Mouse (Mus musculus) left cerebral cortex, adult 8-10 months (tissue): ENCODE data around the gene Med19. TPM values are rescaled to one million over a fixed set of nuclear protein-coding genes. Genes with fewer than 3 reads are reported as not detected.
"Not testable (repeated sequence)": the region's sequence is repeated elsewhere in the genome, so short reads cannot be mapped to it uniquely, and the experiment has no call there.

ENCODE experiments used
- DNase-seq, 2 experiments: peaks; one replicate each; pipeline ENCODE4 v3.0.0; 2022; ENCODE audit warnings: low spot score in 2 of 2
- total RNA-seq, 4 experiments: library from RNA; stranded (reverse); gene quantifications; 2 replicates each; pipeline ENCODE4 v1.2.4; 2022

Gene Med19
- total RNA-seq, 4 experiments from 2014 or later: 31.6 to 37.0 (median 32.9) TPM

DNA sequence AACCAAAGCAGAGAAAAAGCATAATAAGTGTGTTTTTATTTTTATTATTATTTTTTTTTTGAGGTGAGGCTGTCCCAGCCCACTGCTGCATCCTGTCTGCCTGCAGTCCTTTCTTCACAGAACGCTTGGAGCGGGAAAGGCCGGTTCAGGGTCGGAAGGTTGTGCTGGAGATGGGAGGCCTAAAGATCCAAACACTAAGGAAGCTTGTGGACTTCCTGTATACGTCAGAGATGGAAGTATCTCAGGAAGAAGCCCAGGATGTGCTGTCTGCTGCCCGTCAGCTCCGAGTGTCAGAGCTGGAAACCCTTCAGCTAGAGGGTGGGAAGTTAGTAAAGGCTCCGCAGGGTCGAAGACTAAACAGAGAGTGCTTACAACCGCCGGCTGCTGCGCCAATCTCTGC lies 12.1 kb upstream of the Med19 start:
- DNase-seq: no peak

DNA sequence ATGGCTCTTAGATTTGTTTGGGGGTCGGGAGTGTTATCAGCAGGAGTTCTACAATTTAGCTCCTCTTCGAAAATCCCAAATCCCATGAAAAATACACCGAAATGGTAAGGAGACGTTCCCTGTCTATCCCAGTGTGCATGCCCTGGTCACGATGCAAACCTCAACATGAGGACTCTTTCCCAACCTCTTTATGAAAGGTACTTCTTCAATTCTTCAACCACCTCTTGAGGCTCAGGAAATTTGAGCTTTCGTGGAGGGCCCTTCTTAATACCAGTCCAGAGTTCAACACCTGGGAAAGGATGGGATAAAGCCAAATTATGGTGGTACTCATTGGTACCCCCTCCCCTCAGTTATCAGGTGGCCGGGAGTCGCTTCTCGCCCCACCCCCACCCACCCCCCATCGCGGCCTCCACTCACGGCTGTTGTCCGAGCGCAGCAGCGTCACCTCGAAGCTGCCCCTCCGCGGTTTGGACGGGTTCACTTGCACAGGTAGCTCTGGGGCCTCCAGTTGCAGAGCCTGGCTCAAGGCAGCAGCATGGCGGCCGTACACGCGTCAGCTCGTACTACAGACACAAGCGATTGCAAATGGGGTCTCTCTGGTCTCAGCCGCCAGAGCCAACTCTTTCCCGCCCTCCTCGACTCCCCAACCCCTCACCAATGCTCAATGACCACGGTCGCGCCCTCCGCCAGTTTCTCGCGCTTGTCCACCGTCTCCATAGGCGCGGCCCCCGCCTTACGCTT lies 8.2 kb upstream of the Med19 start:
- DNase-seq: no peak

- peak; percentile 69 to 83 for DNase-seq
Observed at GRCm38 (mm10) chr2:84670569-84670933, 7.7 kb upstream of the Med19 start, which contains the start of gene Selenoh. Gene Selenoh, minus strand, starts transcription at chr2:84670770.

DNA sequence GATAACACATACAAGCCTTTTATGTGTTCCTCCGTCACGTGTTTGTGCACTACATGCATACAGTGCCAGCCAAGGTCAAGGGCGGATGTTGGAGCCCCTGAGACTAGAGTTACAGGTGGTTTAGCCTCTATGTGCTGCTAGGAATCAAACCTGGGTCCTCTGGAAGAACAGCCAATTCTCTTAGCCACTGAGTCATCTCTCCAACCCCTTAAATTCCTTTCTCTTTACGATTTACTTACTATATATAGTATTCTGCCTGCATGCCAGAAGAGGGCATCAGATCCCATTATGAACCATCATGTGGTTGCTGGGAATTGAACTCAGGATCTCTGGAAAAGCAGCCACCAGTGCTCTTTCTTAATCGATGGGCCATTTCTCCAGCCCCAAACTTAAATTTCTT lies 6.7 kb upstream of the Med19 start:
- not testable (repeated sequence) for DNase-seq

DNA sequence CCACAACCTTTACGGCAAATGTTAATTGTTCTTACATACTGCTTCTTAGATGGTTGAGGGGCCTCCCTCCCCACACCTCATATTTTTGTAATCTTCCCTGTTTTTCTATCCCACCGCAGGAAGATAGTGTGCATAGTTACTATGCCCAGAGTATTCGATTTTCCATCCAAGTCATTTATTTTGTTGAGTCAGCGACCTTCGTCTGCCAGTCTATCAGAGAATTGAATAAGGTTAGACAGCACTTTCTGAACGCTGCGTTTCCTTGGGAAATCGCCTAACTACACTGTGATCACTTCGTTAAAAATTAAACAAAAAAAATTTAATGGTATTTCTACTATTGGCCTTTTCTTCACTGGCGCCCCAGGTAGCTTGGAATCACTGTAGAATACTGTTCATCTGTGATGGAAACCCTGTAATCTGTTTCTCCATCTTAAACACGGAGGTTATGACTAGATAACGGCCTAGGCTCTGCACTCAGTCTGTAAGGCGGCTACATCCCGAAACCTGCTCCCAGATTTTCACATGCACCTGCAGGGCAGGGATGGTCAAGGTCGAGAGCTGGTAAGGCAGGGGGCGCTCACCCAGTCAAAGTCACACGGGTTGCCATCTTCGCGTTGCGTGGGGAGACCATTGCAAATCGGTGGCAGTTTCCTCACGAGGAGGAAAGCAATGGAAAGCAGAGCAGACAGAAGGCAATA lies 783 bp upstream of the Med19 start:
- no peak for DNase-seq

DNA sequence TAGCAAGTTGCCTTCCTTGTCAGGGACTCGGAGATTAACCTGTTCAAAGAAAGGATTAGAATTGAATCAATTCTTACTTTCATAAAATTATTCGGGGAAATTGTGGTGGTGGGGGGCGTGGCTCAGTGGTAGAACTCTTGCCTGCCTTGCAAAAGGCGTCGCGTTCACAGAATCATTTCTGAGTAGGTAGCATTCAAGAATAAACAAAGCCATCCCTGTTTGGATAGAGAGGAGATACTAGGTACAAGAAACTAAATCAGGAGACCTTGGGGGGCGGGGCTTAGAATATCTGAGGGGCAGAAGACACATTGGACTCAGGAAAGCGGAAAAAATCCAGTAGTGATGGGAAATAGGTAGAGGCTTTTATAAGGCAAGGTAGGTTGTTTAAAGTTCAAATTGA lies 814 bp downstream of the Med19 start, which contains the start of gene Tmx2:
Tmx2 (minus strand) TSS at position 125 of the 400 bp plus-strand sequence.
- no peak for DNase-seq

GRCm38 (mm10) chr2:84682605-84683183 lies 4.5 kb downstream of the Med19 start:
- DNase-seq: no peak

DNA sequence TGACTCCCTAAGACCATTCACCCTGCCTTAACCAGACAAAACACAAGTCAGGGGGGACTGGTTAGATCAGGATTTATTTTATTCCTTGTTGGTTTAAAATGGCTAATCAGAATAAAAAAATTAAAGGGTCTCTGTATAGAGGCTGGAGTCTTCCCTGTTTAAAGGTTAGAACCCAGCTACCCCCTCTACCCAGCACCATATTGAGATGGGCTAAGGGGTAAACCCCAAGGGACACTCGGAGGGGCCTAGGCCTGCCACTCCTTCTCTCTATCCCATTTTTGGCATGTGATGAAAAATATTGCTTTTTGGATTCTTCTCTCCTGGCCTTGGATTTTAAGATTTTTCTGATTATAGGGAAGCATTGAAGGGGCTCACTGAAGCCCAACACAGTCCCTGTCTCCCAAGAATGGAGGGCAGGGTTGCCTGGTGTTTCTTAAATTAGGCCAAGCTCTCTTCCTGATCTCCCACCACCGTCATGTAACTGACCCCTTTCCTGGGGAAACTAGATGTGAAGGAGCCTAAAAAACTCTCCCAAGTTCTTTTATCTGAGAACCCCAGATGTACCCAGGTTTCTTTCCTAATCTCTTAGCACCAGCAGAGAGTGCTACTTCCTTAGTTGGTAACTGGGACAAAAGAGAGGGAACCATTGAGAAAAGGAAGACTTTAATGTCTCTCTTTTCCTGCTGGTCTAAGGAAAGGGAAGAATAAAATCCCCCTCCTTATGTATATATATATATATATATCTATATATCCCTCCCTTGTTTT lies 10.1 kb downstream of the Med19 start:
- DNase-seq: no peak

DNA sequence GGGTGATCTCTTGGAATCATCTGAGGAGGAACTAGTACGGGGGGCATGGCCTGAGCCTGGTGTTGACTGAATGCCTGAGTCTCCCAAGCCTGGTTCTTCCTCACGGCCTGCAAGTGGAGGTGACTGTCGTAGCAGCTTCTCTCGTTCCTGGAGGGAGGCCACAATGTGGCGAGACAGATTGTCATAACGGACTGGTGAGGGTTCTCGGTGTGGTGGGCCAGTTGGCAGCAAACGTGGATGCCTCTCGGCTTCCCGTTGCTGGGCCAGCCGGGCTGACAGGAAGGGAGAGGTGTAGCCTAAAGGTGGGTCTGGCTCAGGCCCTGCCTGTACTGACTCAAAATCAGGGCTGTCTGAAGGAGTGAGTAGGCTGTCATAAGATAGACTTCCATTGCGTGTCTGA lies 11.8 kb downstream of the Med19 start:
- DNase-seq: no peak

- DNase-seq: no peak
Observed at GRCm38 (mm10) chr2:84695007-84695695, 16.9 kb downstream of the Med19 start.

GRCm38 (mm10) chr2:84703497-84703896 lies 25.3 kb downstream of the Med19 start:
- DNase-seq: no peak

DNA sequence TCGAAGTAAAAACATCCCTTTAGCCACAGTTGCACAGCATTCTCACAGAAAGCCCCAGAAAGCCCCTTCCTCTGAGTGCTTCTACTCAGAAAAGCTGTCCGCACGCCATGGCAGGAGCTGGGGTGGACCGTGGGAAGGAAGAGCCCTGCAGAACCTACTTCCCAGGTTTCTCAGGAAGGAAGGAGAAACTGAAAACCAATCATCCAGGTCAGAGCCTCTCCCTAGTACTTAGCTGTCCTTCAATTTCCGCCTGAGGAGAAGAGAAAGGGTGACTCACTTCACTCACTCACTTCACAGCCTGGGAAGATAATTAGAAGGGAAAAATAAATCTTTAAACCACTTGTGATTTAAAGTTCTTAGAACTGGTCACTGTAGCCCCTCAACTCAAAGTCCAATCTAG lies 26.1 kb downstream of the Med19 start:
- no peak for DNase-seq

GRCm38 (mm10) chr2:84705295-84705694 lies 27.1 kb downstream of the Med19 start:
- DNase-seq: no peak

DNA sequence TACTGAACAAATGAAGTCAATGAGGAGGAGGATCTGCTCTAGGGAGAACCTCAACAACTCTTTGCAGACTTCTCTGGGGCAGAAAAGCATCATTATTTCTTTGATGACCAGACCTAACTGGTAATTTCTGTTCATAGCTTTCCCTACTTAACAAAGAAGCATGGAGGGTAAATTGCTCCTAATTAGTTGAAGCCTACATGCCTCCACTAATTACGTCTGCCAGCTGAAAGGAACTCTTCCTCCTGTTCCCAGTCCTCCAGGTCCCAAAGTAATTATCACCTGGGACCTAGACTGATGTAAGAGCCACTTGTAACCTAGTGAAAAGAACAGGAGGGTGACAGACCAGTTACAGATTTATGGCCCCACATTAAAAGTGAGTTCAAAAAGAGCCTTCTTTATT lies 29.3 kb downstream of the Med19 start:
- DNase-seq: no peak

DNA sequence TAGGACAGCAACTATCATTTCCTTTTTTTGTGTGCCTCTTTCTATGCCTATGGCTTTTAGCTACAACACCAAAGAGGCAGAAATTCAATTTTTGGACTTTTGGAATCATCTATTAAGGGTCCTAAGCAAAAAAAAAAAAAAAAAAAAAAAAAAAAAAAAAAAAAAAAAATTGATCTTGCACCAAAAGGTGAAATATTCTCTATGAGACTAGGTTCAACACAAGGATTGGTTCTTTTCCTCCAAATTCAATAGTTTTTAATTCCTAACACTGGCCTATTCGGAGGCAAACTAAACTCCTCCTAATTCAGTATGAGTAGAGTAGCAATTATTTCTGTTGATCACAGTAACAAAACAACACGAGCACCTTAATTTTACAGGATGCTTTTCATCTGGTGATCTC lies 33.7 kb downstream of the Med19 start:
- DNase-seq: no peak

GRCm38 (mm10) chr2:84714422-84714810 lies 36.2 kb downstream of the Med19 start:
- DNase-seq: peak in 1 of 2 experiments; percentile 24

DNA sequence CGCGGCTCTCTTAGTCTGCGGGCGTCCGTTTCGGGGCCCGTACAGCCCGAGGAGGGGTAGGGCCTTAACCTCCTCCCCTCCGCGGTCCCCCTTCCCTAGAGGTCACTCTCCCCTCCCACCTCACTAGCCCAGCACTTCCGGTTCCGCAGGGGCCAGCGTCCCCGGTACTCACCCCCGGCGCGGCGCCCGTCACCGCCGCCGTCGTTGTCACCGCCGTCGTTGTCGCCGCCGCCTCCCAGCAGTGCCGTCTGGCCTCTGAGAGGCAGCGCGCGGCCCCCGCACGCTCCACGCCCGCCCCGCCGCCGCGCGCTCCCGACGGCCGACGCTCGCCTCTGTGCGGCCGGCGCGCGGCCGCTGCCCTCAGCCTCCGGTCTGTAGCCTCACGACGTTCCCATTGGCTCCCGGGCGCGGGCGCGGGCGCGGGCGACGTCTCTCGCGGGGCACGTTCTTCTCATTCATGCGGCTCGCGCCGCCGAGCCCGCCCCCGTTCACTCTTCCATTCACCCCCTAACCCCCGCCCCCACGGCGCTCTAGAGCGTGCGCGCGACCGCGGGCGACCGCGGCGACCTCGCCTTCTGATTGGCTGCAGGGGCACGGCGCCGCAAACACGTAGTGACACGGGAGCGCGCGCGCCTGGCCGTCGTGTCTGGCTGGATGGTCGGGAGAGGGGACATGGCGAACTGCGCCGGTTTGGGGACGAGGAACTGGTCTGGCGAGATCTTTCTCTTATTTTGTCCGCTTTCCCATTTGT lies 36.8 kb downstream of the Med19 start, which contains the start of gene Zdhhc5:
Zdhhc5 (minus strand) TSS at position 370 of the 751 bp plus-strand sequence.
- peak; percentile 96 to 98 for DNase-seq

DNA sequence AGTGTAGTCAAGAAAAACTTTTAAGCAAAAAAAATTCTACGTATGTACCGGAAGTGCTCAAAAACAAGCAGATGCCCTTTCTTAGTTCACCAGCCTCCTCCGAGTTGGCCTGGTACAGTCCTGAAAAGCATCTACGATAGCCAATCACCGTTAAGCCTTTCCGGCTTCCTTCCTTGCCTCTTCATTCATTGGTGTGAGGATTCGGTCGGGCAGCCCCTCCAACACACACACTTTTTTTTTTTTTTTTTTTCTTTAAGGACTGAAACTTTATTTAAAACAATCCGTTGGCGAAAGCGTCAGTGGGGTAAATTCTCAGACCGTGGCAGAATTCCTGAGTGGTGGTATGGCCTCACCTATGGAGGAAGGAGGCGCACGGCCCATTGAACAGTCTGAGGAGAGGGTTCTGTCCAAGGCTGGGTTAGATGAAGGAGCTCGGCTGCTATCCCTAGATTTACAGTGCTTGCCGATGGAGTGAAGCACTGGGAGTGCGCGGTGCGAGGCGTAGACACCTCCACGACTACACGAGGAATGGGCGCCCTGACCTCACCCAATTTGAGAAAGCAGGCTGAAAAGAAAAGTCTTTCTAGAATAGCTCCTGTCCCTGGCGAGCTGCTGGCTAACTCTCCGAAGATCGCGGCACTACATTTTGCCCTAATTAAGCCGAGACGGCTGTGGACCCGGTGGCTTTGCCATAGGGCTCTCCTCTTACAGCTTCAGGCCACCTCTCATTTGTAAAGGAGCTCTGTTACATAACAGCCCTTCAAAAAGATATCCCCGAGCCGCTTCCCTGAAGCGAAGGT lies 37.6 kb downstream of the Med19 start:
- peak; percentile 76 to 95 for DNase-seq
